Mouse (Mus musculus) neural tube, embryonic 11.5 days (tissue): Measurements from ENCODE around the gene P2ry2. TPM values are rescaled to one million over a fixed set of nuclear protein-coding genes. Genes with fewer than 3 reads are reported as not detected.

ENCODE experiments used
- ATAC-seq: fragments of 200-750 bp; cut with Nextera tagmentation; 2 replicates; pipeline ENCODE4 v1.8.0; 2017; ENCODE audit warnings: moderate number of reproducible peaks, mild to moderate bottlenecking, moderate TSS enrichment, moderate library complexity; ENCODE audit not compliant: insufficient read depth, low FRiP score, low TSS enrichment
- DNase-seq: peaks from one replicate; pipeline ENCODE4 v3.0.0-alpha.2; 2015; ENCODE audit warnings: low spot score
- H3K27ac ChIP-seq: fragments of 300-500 bp; sonication (generic); 2 replicates; pipeline ENCODE4 v1.5.1; 2014; ENCODE audit warnings: low read depth, mild to moderate bottlenecking, low read length
- H3K27me3 ChIP-seq: fragments of 300-500 bp; sonication (generic); 2 replicates; pipeline ENCODE4 v1.6.1; 2014; ENCODE audit warnings: mild to moderate bottlenecking, low read length, mixed read lengths; ENCODE audit not compliant: control insufficient read depth, insufficient read depth
- H3K36me3 ChIP-seq: fragments of 300-500 bp; sonication (generic); 2 replicates; pipeline ENCODE4 v1.6.1; 2014; ENCODE audit warnings: mild to moderate bottlenecking, low read length, moderate library complexity, mixed read lengths; ENCODE audit not compliant: control insufficient read depth, insufficient read depth
- H3K4me1 ChIP-seq: fragments of 300-500 bp; sonication (generic); 2 replicates; pipeline ENCODE4 v1.6.1; 2014; ENCODE audit warnings: low read length, mixed read lengths; ENCODE audit not compliant: control insufficient read depth, insufficient read depth
- H3K4me2 ChIP-seq: fragments of 300-500 bp; sonication (generic); 2 replicates; pipeline ENCODE4 v1.6.1; 2014; ENCODE audit warnings: low read depth, mild to moderate bottlenecking, moderate library complexity
- H3K4me3 ChIP-seq: fragments of 300-500 bp; sonication (generic); 2 replicates; pipeline ENCODE4 v1.5.1; 2014; ENCODE audit warnings: low read depth, low read length
- H3K9ac ChIP-seq: fragments of 300-500 bp; sonication (generic); 2 replicates; pipeline ENCODE4 v1.6.1; 2014; ENCODE audit warnings: mild to moderate bottlenecking, low read length
- H3K9me3 ChIP-seq: fragments of 300-500 bp; sonication (generic); 2 replicates; pipeline ENCODE4 v1.6.1; 2016; ENCODE audit warnings: low read length; ENCODE audit not compliant: control insufficient read depth
- WGBS: fragments of 180-500 bp; shearing (Covaris S2); extraction: QIAGEN DNeasy Blood & Tissue Kit; methylation state at CpG from one replicate; pipeline ENCODE4 v1.1.7; 2014; 5-methylcytosine and 5-hydroxymethylcytosine counted together
- polyA plus RNA-seq: library from polyadenylated mRNA; unstranded; fragments of >200 nt; fragmentation: Nextera tagmentation; extraction: Ambion mirVana; gene quantifications from 2 replicates; pipeline ENCODE4 v1.2.1, GENCODE M21; 2014

The P2ry2 gene
- polyA plus RNA-seq, 1 experiment from 2014 or later = 0.48 TPM

DNA sequence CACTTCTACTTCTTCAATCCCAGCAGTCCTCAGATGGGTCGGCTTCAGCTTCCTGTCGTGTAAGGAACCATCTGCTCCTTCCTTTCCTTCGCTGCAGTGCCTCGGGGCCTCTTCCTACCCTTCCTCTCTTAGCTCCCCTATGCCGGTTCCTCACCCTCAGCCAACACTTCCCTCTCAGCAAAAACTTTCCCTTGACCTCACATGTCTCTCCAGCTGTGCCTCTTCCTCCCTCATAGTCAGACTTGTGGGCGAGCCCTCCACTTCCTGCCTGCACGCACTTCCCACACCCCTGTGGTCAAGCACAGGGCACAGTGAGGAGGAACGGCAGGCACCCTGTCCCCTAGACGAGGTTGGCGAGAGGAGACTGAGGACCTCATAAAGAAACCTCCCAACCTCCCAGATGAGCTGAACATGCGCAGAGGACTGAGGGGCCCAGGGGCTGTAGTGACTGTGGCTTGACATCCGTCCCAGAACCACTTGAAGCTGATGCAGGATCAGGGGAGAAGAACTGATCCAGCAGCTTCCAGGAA, 62.1 kb downstream of the P2ry2 start:
- Histone ChIP-seq H3K27ac (no peak overlapping the region), H3K4me3 (no peak overlapping the region), H3K4me1 (no peaks in the 10 kb centered on the region), H3K9me3 (no peaks in the 10 kb centered on the region), H3K9ac (no peak overlapping the region), H3K4me2 (no peak overlapping the region), H3K36me3 (no peaks in the 10 kb centered on the region), H3K27me3 (no peaks in the 10 kb centered on the region)
- 60% methylated on average over 12 of the region's 12 CpGs for WGBS
- ATAC-seq = no peak
- no peak for DNase-seq

DNA sequence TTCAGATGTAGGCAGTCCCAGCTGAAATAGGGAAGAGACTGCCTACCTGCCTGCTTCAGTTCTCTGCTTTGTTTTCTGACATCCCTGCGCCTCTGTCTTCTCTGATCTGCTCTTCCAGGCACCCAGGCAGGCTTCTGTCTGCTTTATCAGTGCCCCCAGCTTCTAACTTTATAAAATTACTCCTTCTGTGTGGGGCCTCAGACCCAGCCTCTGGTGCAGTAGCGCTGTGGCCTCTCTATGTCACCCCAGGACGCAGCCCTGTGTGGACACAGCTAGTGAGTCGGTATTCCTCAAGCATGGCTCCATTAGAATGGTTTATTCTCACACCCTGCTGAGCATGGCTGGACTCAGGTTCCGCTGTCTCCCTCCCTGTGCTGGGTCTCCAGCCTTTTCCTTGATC, 62.6 kb downstream of the P2ry2 start:
- H3K27me3 ChIP-seq = no peaks in the 10 kb centered on the region
- H3K9ac ChIP-seq = no peak overlapping the region
- H3K36me3 ChIP-seq = no peaks in the 10 kb centered on the region
- no peaks in the 10 kb centered on the region for H3K9me3 ChIP-seq
- ATAC-seq (no peak), DNase-seq (no peak)
- H3K27ac ChIP-seq = 0 out of 2 replicates have a peak overlapping the region, but pooled peaks have one; percentile 44
- H3K4me1 ChIP-seq = no peaks in the 10 kb centered on the region
- H3K4me2 ChIP-seq = no peak overlapping the region
- 73% methylated on average over 5 of the region's 5 CpGs for WGBS
- no peak overlapping the region for H3K4me3 ChIP-seq

Other genes with a start within 250 kb of the P2ry2 start
- gene Relt, start 149.4 kb downstream of the P2ry2 start, polyA plus RNA-seq = 2.6 and 3.9 TPM in 2 replicates
- gene Arhgef17, start 80.8 kb downstream of the P2ry2 start, polyA plus RNA-seq = 9.7 and 10.7 TPM in 2 replicates
- 2.0 and 3.1 TPM in 2 replicates for gene P2ry6, start 38.2 kb downstream of the P2ry2 start, polyA plus RNA-seq
- gene Fchsd2, start 80.0 kb upstream of the P2ry2 start, polyA plus RNA-seq = 22.5 and 28.5 TPM in 2 replicates